Mouse (Mus musculus) CH12.LX (cell line): ENCODE measurements at regions not wholly inside any gene's neighbourhood (a gene's known extent, or its start where the extent isn't known, plus 50 kb on each side); places are given as distances from the start of the nearest gene placed in this dataset.

Experiments used
- DNase-seq: peaks from one replicate; pipeline ENCODE4 v3.0.0-alpha.2; 2013; ENCODE audit errors: extremely low read depth
- H3K27ac ChIP-seq: 2 replicates; pipeline ENCODE4 v1.5.1; 2012; ENCODE audit warnings: low read depth, mild to moderate bottlenecking, control low read depth, moderate library complexity; ENCODE audit not compliant: insufficient read depth
- H3K27me3 ChIP-seq: replicated peaks from 2 replicates; pipeline ENCODE3; 2012; ENCODE audit warnings: inconsistent platforms
- H3K36me3 ChIP-seq, 2 experiments: replicated peaks in 1 of 2; 2 replicates each; pipeline versions ENCODE3 to v1.6.1; 2012; ENCODE audit warnings: inconsistent platforms in 1 of 2, low read length in 1 of 2, mild to moderate bottlenecking in 1 of 2, mixed read lengths in 1 of 2, moderate library complexity in 1 of 2; ENCODE audit not compliant: control insufficient read depth in 1 of 2, insufficient read depth in 1 of 2
- H3K4me1 ChIP-seq, 2 experiments: 2 replicates each; pipeline ENCODE4 v1.6.1; 2012; ENCODE audit warnings: inconsistent platforms in 1 of 2, moderate library complexity in 1 of 2; ENCODE audit not compliant: insufficient read depth in 2 of 2, control insufficient read depth in 1 of 2
- H3K4me2 ChIP-seq: 2 replicates; pipeline ENCODE4 v1.6.1; 2012; ENCODE audit warnings: low read depth, mild to moderate bottlenecking, control low read depth; ENCODE audit not compliant: poor library complexity, insufficient read depth, severe bottlenecking
- H3K4me3 ChIP-seq, 3 experiments: fragments of 150-350 bp in 1 of 3; sonication (generic) in 1 of 3; replicated peaks in 1 of 3; 2 replicates each; pipeline versions ENCODE3 to v1.5.1; 2011 to 2012; ENCODE audit warnings: low read depth in 2 of 3, low read length in 2 of 3, mild to moderate bottlenecking in 2 of 3, moderate library complexity in 2 of 3, control low read depth in 1 of 3, improper control_type of control experiment in 1 of 3, inconsistent platforms in 1 of 3, mixed read lengths in 1 of 3; ENCODE audit not compliant: poor library complexity in 1 of 3
- H3K79me2 ChIP-seq: replicated peaks from 2 replicates; pipeline ENCODE4 v1.6.1; 2012; ENCODE audit warnings: mild to moderate bottlenecking, moderate library complexity; ENCODE audit not compliant: control insufficient read depth, poor library complexity, insufficient read depth, severe bottlenecking; ENCODE audit errors: extremely low read depth
- H3K9ac ChIP-seq: 2 replicates; pipeline ENCODE4 v1.6.1; 2012; ENCODE audit warnings: low read depth, mild to moderate bottlenecking, control low read depth, moderate library complexity; ENCODE audit not compliant: insufficient read depth
- H3K9me3 ChIP-seq: replicated peaks from 2 replicates; pipeline ENCODE3; 2012; ENCODE audit warnings: low read length, inconsistent platforms, mixed read lengths
- BHLHE40 ChIP-seq: IDR thresholded peaks from 2 replicates; pipeline ENCODE4 v1.6.1; 2011; ENCODE audit warnings: mild to moderate bottlenecking, low read depth, low read length, improper control_type of control experiment
- CHD1 ChIP-seq: IDR thresholded peaks from 2 replicates; pipeline ENCODE4 v1.6.1; 2012; ENCODE audit warnings: low read depth, low read length, improper control_type of control experiment, inconsistent platforms
- CHD2 ChIP-seq: IDR thresholded peaks from 2 replicates; pipeline ENCODE4 v1.6.1; 2011; ENCODE audit warnings: low read length, improper control_type of control experiment
- EP300 ChIP-seq: IDR thresholded peaks from 2 replicates; pipeline ENCODE4 v1.6.1; 2011; ENCODE audit warnings: low read length, improper control_type of control experiment
- ETS1 ChIP-seq: conservative IDR thresholded peaks from 2 replicates; pipeline ENCODE4 v1.6.1; 2012; ENCODE audit warnings: low read depth, mild to moderate bottlenecking, inconsistent platforms, low read length, improper control_type of control experiment, moderate library complexity
- GABPA ChIP-seq: IDR thresholded peaks from 2 replicates; pipeline ENCODE4 v1.6.1; 2012; ENCODE audit warnings: low read depth, low read length, improper control_type of control experiment, inconsistent platforms; ENCODE audit not compliant: insufficient replicate concordance
- IRF4 ChIP-seq: IDR thresholded peaks from 2 replicates; pipeline ENCODE4 v1.6.1; 2014; ENCODE audit warnings: low read depth, mild to moderate bottlenecking, inconsistent platforms, low read length, improper control_type of control experiment
- JUN ChIP-seq: IDR thresholded peaks from 2 replicates; pipeline ENCODE4 v1.6.1; 2011; ENCODE audit warnings: low read depth, mild to moderate bottlenecking, low read length, improper control_type of control experiment, moderate library complexity; ENCODE audit not compliant: insufficient read depth
- JUND ChIP-seq: conservative IDR thresholded peaks from 2 replicates; pipeline ENCODE4 v1.6.1; 2011; ENCODE audit warnings: low read depth, low read length, improper control_type of control experiment
- MAX ChIP-seq: IDR thresholded peaks from 2 replicates; pipeline ENCODE4 v1.6.1; 2011; ENCODE audit warnings: low read length, improper control_type of control experiment
- MEF2A ChIP-seq: IDR thresholded peaks from 2 replicates; pipeline ENCODE4 v1.6.1; 2014; ENCODE audit warnings: low read depth, mild to moderate bottlenecking, inconsistent platforms, low read length, improper control_type of control experiment, borderline replicate concordance
- MYC ChIP-seq: IDR thresholded peaks from 2 replicates; pipeline ENCODE4 v1.6.1; 2011; ENCODE audit warnings: low read depth, mild to moderate bottlenecking, improper control_type of control experiment, low read length
- RCOR1 ChIP-seq: conservative IDR thresholded peaks from 2 replicates; pipeline ENCODE4 v1.6.1; 2012; ENCODE audit warnings: low read depth, mild to moderate bottlenecking, inconsistent platforms, low read length, improper control_type of control experiment
- SIN3A ChIP-seq: IDR thresholded peaks from 2 replicates; pipeline ENCODE4 v1.6.1; 2012; ENCODE audit warnings: low read length, improper control_type of control experiment, inconsistent platforms
- SMC3 ChIP-seq: IDR thresholded peaks from 2 replicates; pipeline ENCODE4 v1.6.1; 2011; ENCODE audit warnings: low read depth, low read length, improper control_type of control experiment
- TBP ChIP-seq: conservative IDR thresholded peaks from 2 replicates; pipeline ENCODE4 v1.6.1; 2011; ENCODE audit warnings: low read depth, low read length, improper control_type of control experiment
- TCF12 ChIP-seq: IDR thresholded peaks from 2 replicates; pipeline ENCODE4 v1.6.1; 2014; ENCODE audit warnings: low read depth, mild to moderate bottlenecking, inconsistent platforms, low read length, improper control_type of control experiment
- dilution Hi-C: fragments of 300-500 bp; cut with MboI; formaldehyde crosslinking; loops from 2 replicates; pipeline ENCODE4 v1.14.3; 2020; ENCODE audit warnings: low sequenced_read_pairs; ENCODE audit not compliant: extremely low pct_unique_long_range_greater_than_20kb, extremely low pct_ligation_motif_present
- in situ Hi-C: fragments of 300-500 bp; cut with MboI; formaldehyde crosslinking; loops from 3 replicates; pipeline ENCODE4 v1.14.3; 2019; ENCODE audit warnings: low sequenced_read_pairs, low pct_ligation_motif_present, low pct_unique_long_range_greater_than_20kb, mixed read lengths

- peak; percentile 75 for TF ChIP-seq EP300
- 0 out of 2 replicates have a peak, but pooled peaks have one; percentile 43 for TF ChIP-seq CHD2
- peak; percentile 50 for TF ChIP-seq JUN
- TF ChIP-seq BHLHE40 = 0 out of 2 replicates have a peak, but pooled peaks have one; percentile 44
- no peak for TF ChIP-seq SIN3A
- TF ChIP-seq ETS1 = peak; percentile 35; the same call in 1 of the 2 replicates
- no peak for TF ChIP-seq JUND
- 0 out of 2 replicates have a peak, but pooled peaks have one; percentile 28 for TF ChIP-seq RCOR1
- TF ChIP-seq TBP = no peak
- TF ChIP-seq MYC = 0 out of 2 replicates have a peak, but pooled peaks have one; percentile 30
- TF ChIP-seq IRF4 = peak; percentile 83
- peak; percentile 83 for TF ChIP-seq MEF2A
- no peak for TF ChIP-seq CHD1
- Histone ChIP-seq H3K4me1 (peaks cover 15 to 40% of the 10 kb centered on the region in 2 experiments), H3K27me3 (peaks cover 3% of the 10 kb centered on the region), H3K9me3 (no peaks in the 10 kb centered on the region), H3K9ac (no peak overlapping the region), H3K4me2 (peak overlapping the region; percentile 8), H3K4me3 (no peak overlapping the region), H3K27ac (peak overlapping the region; percentile 20; the same call in 1 of the 2 replicates), H3K36me3 (no peaks in the 10 kb centered on the region), H3K79me2 (no peaks in the 10 kb centered on the region)
- dilution Hi-C loops = no loop called here
- peak; percentile 33 for DNase-seq
- in situ Hi-C loops = no loop called here
These were observed 285.5 kb downstream of the Pten start for GRCm38 (mm10) chr19:33042760-33043159.

- Histone ChIP-seq H3K9ac (no peak overlapping the region), H3K9me3 (no peaks in the 10 kb centered on the region), H3K27me3 (no peaks in the 10 kb centered on the region), H3K36me3 (no peaks in the 10 kb centered on the region), H3K79me2 (no peaks in the 10 kb centered on the region), H3K4me1 (peaks cover 15 to 40% of the 10 kb centered on the region in 2 experiments), H3K4me3 (no peak overlapping the region), H3K4me2 (peak overlapping the region; percentile 2; the same call in 1 of the 2 replicates), H3K27ac (no peak overlapping the region)
- peak; percentile 25 for DNase-seq
- TF ChIP-seq SMC3 = 0 out of 2 replicates have a peak, but pooled peaks have one; percentile 1
- TF ChIP-seq MYC = peak; percentile 71
- 0 out of 2 replicates have a peak, but pooled peaks have one; percentile 28 for TF ChIP-seq IRF4
- TF ChIP-seq MEF2A = peak; percentile 69; the same call in 1 of the 2 replicates
- TF ChIP-seq RCOR1 = no peak
- 0 out of 2 replicates have a peak, but pooled peaks have one; percentile 54 for TF ChIP-seq MAX
- TF ChIP-seq GABPA = no peak
- 0 out of 2 replicates have a peak, but pooled peaks have one; percentile 26 for TF ChIP-seq TCF12
- dilution Hi-C loops = no loop called here
- in situ Hi-C loops = no loop called here
These were observed 286.4 kb downstream of the Pten start for GRCm38 (mm10) chr19:33043696-33044095.
